Mouse (Mus musculus): ENCODE results near the gene Cd276.
"Not testable (repeated sequence)": the region's sequence is repeated elsewhere in the genome, so short reads cannot be mapped to it uniquely, and the experiment has no call there.

Gene Cd276

DNA sequence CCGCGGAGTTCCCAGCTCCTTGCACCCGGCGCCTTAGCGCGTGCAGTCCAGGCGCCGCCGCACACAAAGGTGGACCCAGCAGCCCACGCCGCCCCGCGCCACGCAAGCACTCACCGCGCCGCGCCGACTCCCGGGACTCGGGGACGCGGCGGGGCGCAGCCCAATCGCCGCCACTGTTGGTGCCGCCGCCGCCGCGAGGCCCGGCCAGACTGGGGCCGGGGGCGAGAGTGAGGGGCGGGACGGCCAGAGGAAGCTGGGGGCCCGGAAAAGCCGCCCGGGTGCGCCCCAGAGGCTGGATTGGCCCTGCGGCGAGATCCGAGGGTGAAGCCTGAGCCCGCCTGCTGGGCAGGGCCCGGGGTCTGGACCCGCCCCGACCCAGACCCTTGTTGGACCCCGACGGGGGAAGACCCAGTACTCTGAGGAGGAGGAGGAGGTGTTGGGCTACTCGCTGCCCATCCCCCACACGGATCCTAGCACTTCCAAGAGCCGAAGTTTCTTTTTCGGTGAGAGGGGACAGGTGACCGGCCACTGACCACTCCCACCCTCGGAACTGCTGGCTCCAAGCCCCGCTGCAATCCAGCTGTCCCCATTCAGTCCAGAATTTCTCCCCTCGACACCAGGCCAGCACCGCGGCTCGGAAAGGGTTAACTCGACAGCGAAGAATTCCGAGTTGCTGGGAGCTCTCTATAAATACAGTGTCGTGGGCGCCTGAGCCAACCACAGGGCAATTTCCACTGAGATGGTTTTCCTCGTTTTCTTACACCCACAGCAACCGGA lies at the start of gene Cd276:
Cd276 (minus strand) TSS at position 530 of the 777 bp plus-strand sequence.
- DNase-seq = peak; percentile 79 to 87

DNA sequence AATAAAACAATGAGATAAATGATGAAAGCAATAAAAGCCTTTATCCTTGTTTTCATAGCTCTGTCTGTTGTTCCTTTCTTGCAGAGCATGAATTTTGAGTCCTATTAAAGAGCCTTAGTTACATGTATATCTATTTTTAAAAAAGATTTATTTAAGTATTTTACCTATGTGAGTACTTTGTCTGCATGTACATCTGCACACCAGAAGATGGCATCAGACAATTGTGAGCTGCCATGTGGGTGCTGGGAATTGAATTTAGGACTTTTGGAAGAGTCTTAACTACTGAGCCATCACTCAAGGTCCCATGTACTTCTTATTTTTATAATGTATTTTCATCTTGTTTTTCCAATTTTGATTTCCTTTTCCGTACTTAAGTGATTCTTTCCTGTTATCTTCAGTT lies 40.1 kb upstream of the Cd276 start:
- no peak for DNase-seq

GRCm38 (mm10) chr9:58588657-58589056 lies 33.4 kb upstream of the Cd276 start:
- DNase-seq = no peak

GRCm38 (mm10) chr9:58584323-58584722 lies 29.1 kb upstream of the Cd276 start:
- no peak for DNase-seq

- peak; percentile 30 to 46 for DNase-seq
Measured at GRCm38 (mm10) chr9:58583267-58583641, 28.0 kb upstream of the Cd276 start.

DNA sequence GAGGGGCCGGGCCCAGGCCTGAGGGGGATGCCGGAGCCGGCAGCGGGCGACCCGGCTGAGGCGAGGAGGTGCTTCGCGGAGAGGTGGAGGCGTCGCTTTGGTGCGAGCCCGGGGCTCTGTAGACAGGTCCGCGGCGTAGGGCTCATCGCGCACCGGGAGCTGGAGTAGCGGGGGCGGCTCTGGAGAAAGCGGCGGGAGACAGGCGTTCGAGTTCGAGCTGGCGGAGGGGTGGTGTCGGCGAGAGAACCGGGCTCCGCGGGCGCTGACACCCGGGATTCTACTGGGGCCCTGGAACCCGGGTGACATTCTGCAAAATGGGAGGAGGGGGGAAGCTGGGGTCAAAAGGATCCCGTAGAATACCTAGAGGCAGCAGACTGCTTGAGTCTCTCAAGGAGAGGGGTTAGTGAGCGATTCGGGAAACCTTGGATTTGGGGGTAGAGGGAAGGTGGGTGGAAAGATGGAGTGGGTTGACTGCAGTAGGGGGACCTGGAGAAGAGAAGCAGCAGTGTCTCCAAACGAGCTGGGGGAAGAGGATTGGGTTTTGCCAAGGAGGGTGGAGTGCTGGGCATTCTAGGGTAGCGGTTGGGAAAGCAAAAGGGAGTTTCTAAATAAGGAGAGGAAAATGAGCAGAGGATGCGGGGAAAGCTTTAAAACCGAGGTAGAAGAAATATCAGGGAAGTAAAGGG lies 27.5 kb upstream of the Cd276 start:
- DNase-seq = peak in 1 of 2 experiments; percentile 72

DNA sequence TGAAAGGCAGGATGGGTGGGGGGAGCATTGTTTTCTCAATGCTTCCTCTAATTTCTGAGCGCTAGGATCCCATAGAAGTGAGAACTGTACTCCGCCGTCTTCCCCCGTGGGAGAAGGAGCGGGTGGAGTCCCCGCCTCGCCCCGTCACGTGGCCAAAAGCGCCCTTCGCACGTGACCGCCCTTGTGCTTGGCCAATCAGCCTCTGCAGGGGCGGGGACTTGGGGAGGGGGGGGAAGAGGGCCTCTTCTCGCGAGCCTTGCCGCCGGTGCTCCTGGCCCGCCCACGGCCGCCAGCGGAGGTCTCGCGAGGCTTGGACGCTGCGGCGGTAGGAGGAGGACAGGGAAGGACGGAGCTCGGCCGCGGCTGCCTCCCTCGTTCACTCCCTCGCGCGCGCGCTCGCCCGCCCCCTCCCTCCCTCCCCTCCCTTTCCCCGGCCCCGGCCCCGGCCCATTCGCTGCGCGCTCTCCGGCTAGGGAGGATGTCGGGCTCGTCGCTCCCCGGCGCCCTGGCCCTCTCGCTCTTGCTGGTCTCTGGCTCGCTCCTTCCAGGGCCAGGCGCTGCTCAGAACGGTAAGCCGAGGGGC lies 26.8 kb upstream of the Cd276 start, which contains the start of gene Nptn:
Nptn (plus strand) TSS at position 283 of the 583 bp plus-strand sequence.
- peak; percentile 98 to 99 for DNase-seq

DNA sequence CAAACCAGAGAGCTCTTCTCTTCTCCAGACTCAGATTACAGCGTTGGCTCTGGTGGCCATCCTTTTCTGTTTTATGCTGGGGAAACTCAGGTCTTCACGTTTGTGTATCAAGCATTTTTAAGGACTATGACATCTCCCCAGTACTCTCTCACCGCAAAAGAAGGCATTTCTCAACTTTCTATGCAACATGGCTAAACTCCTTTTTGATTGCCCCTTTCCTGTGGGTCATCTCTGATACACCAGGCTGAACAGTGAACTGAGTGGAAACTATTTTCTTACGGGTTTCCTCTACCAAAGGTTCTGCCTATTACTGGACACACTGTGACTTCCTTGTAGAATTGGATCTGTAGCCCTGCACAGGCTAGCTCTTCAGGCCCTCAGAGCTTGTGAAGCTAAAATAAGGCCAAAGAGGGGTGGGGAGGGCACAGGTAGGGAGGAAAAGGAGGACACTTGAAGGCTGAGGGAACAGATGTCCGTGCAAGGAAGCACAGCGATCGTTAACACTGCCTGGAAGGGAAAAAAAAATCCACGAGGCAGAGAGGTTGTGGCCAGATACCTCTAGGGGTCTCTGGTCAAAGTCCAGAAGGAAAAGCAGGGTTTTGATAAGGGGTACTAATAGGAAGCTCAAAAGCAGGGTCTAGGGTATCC lies 26.2 kb upstream of the Cd276 start:
- no peak for DNase-seq

- peak; percentile 19 to 34 for DNase-seq
Measured at GRCm38 (mm10) chr9:58580453-58581195, 25.4 kb upstream of the Cd276 start.

GRCm38 (mm10) chr9:58578669-58579068 lies 23.4 kb upstream of the Cd276 start:
- DNase-seq = peak; percentile 83 to 91

GRCm38 (mm10) chr9:58571001-58571400 lies 15.8 kb upstream of the Cd276 start:
- DNase-seq = no peak

DNA sequence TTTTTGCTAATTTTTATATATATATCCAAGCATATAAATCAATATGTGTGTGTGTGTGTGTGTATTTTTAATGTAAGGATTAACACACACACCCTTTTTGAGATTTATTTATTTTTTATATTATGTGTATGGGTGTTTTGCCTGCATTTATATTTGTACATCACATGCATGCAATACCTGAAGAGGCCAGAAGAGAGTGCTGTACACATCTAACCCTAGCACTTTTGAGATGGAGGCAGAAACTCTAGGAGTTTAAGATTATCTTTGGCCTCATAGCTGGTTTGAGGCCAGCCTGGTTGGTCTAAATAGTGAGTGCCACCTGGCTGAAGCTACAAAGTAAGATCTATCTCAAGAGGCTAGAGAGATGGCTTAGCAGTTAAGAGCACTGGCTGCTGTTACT lies 12.4 kb upstream of the Cd276 start:
- DNase-seq = peak in 1 of 2 experiments; percentile 62

- not testable (repeated sequence) for DNase-seq
Measured at GRCm38 (mm10) chr9:58565945-58566344, 10.7 kb upstream of the Cd276 start.

GRCm38 (mm10) chr9:58560211-58560610 lies 5.0 kb upstream of the Cd276 start:
- no peak for DNase-seq

DNA sequence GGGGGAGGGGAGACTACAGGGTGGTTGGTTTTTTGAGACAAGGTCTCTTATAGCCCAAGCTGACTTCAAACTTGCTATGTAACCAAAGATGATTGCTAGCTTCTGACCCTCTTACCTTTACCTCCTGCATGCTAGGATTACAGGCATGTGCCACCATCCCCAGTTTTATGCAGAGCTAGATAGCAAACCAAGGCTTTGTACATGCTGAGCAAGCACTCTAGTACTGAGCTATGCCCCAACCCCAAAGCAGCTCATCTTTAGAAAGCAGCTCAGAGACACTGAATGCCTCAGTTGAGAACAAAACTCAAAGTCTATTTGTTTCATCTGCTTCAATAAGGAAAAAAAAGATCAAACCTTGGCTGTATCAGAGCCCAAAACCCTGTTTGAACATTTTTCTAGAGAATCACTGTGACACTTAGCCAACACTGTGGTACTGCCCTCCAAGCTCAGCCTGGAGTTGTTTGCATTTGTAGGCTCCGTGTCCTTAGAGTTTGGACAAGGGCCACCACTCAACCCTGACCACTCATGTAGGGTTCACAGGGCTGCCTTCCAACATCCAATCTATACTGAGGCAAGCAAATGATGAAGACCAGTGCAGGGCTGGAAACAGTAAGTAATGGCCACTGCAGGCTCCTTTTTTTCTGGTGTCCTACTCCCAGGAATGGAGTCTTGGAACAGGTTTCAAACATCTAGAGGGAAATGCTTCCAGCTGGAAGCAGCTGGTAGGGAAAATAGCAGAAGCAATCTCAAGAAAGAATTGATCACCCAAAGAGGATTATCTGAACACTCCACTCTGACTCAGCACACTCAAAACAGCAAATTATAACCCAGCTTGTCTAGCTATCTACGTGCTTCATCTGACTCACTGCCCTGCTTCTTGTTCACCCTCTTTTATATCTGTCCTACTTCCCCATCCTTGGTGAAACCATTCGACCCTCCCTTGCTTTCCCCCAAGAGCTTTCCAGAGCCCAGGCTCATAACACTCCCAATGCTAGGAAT lies 2.5 kb upstream of the Cd276 start:
- DNase-seq = no peak

GRCm38 (mm10) chr9:58556627-58557026 lies 1.4 kb upstream of the Cd276 start:
- no peak for DNase-seq

DNA sequence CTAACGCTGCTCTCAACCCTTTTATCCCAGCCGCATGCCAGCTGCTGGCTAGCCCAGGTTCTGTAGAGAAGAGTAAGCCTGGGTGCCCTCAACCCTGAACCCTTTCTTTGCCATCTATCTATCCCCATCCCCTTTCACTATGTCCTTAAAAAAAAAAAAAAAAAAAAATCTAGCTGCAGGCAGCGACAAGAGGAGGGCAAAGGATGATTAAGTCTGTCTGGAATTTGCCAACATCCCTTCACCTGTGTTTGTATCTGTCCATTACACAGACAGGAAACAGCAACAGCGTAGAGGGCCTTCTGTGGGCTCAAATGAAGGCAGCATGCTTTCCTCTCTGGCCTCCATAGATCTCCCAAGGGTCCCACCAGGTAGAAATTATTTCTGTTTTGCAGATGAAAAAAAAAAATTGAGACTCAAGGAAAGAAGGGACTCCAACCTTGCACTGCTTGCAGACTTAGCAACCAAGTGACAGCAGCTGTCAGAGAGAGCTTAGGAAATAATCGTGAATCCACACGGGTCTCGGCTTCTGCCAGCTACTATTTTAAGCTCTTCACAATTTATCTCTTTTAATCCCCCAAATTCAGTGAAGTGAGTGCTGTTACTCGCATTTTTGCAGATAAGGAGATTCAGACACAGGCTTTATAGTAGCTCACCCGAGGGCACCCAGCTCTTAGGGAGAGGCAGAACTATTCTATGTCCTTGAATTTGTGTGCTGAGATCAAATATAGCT lies 613 bp upstream of the Cd276 start:
- DNase-seq = no peak

GRCm38 (mm10) chr9:58554056-58554907 lies 955 bp downstream of the Cd276 start:
- DNase-seq = peak; percentile 58 to 65

- no peak for DNase-seq
Measured at GRCm38 (mm10) chr9:58552083-58552482, 3.2 kb downstream of the Cd276 start.
